Mouse (Mus musculus): ENCODE results near the gene 4930447C04Rik. TPM values are rescaled to one million over a fixed set of nuclear protein-coding genes. Genes with fewer than 3 reads are reported as not detected.

The 4930447C04Rik gene
- 11.9 and 23.3 TPM in 2 replicates for total RNA-seq (2017)

GRCm38 (mm10) chr12:72940071-72940821 lies at the start of gene 4930447C04Rik:
4930447C04Rik (minus strand) TSS chr12:72940774.
- ATAC-seq (replicated peaks in 1 of 2; ENCODE audit: insufficient read depth in 1 of 2, low FRiP score in 2 of 2, low TSS enrichment in 1 of 2, low read depth in 1 of 2, poor library complexity in 2 of 2, severe bottlenecking in 2 of 2): no peak

- no peak for ATAC-seq (replicated peaks in 1 of 2; ENCODE audit: insufficient read depth in 1 of 2, low FRiP score in 2 of 2, low TSS enrichment in 1 of 2, low read depth in 1 of 2, poor library complexity in 2 of 2, severe bottlenecking in 2 of 2)
These were observed 42.7 kb upstream of the 4930447C04Rik start for GRCm38 (mm10) chr12:72983071-72983857.

DNA sequence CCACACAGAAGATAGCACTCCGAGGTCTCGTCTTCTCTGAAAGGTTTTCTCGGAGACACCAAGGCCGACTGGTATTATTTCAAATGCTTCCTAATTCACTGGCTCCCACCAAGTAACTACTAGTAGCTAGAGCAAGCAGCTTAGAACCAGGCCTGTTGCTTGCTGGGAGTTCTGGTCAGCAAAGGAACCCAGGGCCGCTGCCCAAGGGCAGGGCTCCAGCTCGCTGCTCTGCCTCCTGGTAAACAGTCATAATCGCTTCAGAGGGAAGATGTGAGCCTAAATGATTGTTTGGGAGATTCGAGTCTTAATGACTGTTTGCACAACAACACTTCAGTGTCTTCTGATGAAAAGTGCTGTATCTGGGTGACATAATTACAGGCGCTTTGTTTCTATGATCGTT lies 42.0 kb upstream of the 4930447C04Rik start:
- no peak for ATAC-seq (replicated peaks in 1 of 2; ENCODE audit: insufficient read depth in 1 of 2, low FRiP score in 2 of 2, low TSS enrichment in 1 of 2, low read depth in 1 of 2, poor library complexity in 2 of 2, severe bottlenecking in 2 of 2)

DNA sequence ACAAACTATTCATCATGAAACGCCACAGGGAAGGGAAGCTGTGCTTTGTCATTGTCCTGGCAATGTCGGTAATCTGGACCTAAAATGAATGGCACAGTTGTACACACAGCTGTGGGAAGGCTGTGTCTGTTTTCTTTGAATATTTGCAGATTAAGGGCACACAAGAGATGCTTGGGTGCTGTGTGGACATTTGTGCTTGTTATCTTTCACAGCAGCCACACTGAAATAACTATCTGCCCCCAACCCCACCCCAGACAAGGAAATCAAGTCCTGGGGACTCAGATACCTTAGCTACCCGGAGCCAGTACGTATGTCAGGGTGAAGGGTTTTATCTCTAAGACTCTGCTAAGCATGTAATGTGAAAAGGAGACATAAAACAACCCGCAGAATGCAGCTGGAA lies 38.7 kb upstream of the 4930447C04Rik start:
- no peak for ATAC-seq (replicated peaks in 1 of 2; ENCODE audit: insufficient read depth in 1 of 2, low FRiP score in 2 of 2, low TSS enrichment in 1 of 2, low read depth in 1 of 2, poor library complexity in 2 of 2, severe bottlenecking in 2 of 2)

DNA sequence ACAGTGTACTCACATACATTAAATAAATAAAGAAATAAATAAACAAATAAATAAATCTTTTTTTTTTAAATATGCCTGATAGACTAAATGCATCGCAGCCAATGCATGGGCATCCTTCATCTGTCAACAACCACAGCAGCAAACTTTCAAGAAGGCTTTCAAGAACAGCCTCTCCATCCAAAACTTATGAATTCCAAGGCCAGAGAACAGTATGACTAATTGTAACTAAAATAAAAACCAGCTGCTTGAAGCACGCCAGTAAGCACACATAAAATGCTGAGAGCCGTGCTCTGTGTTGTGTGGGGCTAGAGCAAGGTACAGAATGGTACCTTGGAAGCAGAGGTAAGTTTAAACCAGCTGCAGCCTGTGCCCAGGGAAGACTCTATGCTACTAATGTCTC lies 37.3 kb upstream of the 4930447C04Rik start:
- ATAC-seq (replicated peaks in 1 of 2; ENCODE audit: insufficient read depth in 1 of 2, low FRiP score in 2 of 2, low TSS enrichment in 1 of 2, low read depth in 1 of 2, poor library complexity in 2 of 2, severe bottlenecking in 2 of 2): no peak

DNA sequence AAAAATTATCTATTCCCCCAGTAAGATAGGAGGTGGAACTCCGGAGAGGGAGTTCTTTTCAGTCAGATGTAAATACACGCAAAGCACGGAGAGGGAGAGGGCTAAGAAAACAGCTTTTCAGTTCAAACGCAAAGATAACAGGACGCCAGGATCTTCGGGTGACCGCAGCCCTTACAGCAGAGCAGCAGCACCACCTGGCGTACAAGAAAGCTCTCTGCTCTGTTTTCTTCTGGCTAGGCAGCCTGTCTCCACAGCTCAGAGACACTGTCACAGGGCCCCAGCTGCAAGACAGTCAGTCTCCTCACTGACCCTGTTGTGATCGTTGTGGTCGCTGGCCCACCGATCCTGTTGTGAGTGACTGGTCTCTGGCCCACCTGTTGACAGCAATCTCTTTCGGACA lies 36.1 kb upstream of the 4930447C04Rik start:
- ATAC-seq (replicated peaks in 1 of 2; ENCODE audit: insufficient read depth in 1 of 2, low FRiP score in 2 of 2, low TSS enrichment in 1 of 2, low read depth in 1 of 2, poor library complexity in 2 of 2, severe bottlenecking in 2 of 2): peak; percentile 86 to 91

- ATAC-seq (replicated peaks in 1 of 2; ENCODE audit: insufficient read depth in 1 of 2, low FRiP score in 2 of 2, low TSS enrichment in 1 of 2, low read depth in 1 of 2, poor library complexity in 2 of 2, severe bottlenecking in 2 of 2): no peak
These were observed 35.6 kb upstream of the 4930447C04Rik start for GRCm38 (mm10) chr12:72976172-72976571.

- peak; percentile 43 to 46; a peak in 2 of 4 replicates for ATAC-seq (replicated peaks in 1 of 2; ENCODE audit: insufficient read depth in 1 of 2, low FRiP score in 2 of 2, low TSS enrichment in 1 of 2, low read depth in 1 of 2, poor library complexity in 2 of 2, severe bottlenecking in 2 of 2)
These were observed 32.6 kb upstream of the 4930447C04Rik start for GRCm38 (mm10) chr12:72973161-72973560.

GRCm38 (mm10) chr12:72970620-72971019 lies 30.0 kb upstream of the 4930447C04Rik start:
- ATAC-seq (replicated peaks in 1 of 2; ENCODE audit: insufficient read depth in 1 of 2, low FRiP score in 2 of 2, low TSS enrichment in 1 of 2, low read depth in 1 of 2, poor library complexity in 2 of 2, severe bottlenecking in 2 of 2): no peak

GRCm38 (mm10) chr12:72967541-72967940 lies 27.0 kb upstream of the 4930447C04Rik start:
- no peak for ATAC-seq (replicated peaks in 1 of 2; ENCODE audit: insufficient read depth in 1 of 2, low FRiP score in 2 of 2, low TSS enrichment in 1 of 2, low read depth in 1 of 2, poor library complexity in 2 of 2, severe bottlenecking in 2 of 2)

DNA sequence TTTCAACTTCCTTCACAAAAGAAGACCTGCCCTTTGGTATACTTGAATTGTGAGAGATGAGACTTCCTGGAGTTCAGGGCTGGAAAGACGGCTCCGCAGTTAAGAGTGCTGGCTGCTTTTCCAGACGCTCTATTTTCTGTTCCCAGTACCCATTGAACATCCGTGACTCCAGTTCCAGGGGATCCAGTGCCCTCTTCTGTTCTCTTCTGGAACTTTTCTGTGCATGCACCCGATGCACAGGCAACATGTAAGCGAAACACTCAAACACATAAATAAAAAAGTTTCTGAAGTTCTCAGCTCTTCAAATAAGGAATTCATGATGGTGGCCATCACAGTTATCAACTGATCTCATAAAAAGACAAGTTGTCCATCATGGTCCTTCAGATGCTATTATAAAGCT lies 22.2 kb upstream of the 4930447C04Rik start:
- ATAC-seq (replicated peaks in 1 of 2; ENCODE audit: insufficient read depth in 1 of 2, low FRiP score in 2 of 2, low TSS enrichment in 1 of 2, low read depth in 1 of 2, poor library complexity in 2 of 2, severe bottlenecking in 2 of 2): no peak

GRCm38 (mm10) chr12:72958446-72958845 lies 17.9 kb upstream of the 4930447C04Rik start:
- no peak for ATAC-seq (replicated peaks in 1 of 2; ENCODE audit: insufficient read depth in 1 of 2, low FRiP score in 2 of 2, low TSS enrichment in 1 of 2, low read depth in 1 of 2, poor library complexity in 2 of 2, severe bottlenecking in 2 of 2)

- ATAC-seq (replicated peaks in 1 of 2; ENCODE audit: insufficient read depth in 1 of 2, low FRiP score in 2 of 2, low TSS enrichment in 1 of 2, low read depth in 1 of 2, poor library complexity in 2 of 2, severe bottlenecking in 2 of 2): no peak
These were observed 17.4 kb upstream of the 4930447C04Rik start for GRCm38 (mm10) chr12:72957829-72958424.

DNA sequence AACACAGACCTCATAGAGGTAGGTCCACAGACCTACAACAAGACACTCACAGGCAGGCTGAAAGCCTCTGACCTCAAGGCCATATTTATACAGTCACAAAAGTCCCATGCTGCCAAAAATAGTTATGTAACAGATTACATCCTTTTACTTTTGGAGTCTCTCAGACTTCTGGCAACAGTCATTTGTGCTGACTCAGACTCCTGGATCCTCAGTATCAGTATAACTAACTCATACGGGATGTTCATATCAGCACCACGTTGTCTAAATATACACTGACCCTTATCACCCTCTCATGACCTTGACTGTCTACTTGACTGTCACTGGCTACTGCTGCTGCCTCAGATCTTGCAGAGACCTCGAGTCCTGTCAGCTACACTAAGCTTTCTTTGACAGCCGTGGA lies 14.3 kb upstream of the 4930447C04Rik start:
- ATAC-seq (replicated peaks in 1 of 2; ENCODE audit: insufficient read depth in 1 of 2, low FRiP score in 2 of 2, low TSS enrichment in 1 of 2, low read depth in 1 of 2, poor library complexity in 2 of 2, severe bottlenecking in 2 of 2): no peak

DNA sequence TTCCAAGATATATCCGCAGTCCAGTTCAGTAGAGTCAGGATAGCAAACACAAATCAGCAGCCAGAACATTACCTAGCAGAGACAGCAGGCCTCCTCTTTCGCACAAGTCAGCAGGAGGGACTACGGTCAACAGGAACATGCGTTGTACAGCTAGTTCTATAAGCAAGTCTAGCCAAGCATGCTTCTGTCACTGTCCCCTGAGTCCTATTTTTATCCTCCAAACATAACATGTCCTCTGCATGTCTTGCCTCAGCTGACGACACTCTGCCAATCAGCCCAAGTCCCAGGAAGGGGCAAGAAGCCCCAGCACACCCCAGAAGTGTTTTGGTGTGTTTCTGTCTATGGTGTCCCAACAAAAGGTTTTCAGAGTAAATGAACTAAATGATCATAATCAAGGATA lies 13.3 kb upstream of the 4930447C04Rik start:
- ATAC-seq (replicated peaks in 1 of 2; ENCODE audit: insufficient read depth in 1 of 2, low FRiP score in 2 of 2, low TSS enrichment in 1 of 2, low read depth in 1 of 2, poor library complexity in 2 of 2, severe bottlenecking in 2 of 2): no peak

GRCm38 (mm10) chr12:72953089-72953488 lies 12.5 kb upstream of the 4930447C04Rik start:
- ATAC-seq (replicated peaks in 1 of 2; ENCODE audit: insufficient read depth in 1 of 2, low FRiP score in 2 of 2, low TSS enrichment in 1 of 2, low read depth in 1 of 2, poor library complexity in 2 of 2, severe bottlenecking in 2 of 2): no peak

DNA sequence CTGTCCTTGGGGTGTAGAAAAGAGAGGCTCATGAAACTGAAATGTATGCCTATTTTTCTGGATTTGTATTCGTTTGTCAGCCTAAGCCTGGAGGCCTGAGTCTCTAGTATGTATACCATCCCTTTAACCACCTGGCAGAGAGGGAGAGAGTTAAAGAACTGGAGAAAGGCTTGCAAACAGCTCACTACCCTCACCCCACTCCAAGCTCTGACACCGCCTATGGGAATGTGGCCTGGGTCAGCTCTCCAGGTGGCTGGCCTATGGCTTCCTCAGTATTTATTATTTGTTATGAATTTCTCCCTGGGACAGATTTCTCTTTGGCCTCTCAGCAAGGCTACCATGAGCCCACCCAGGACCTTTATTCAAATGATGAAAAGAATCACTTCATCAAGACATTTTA lies 6.8 kb upstream of the 4930447C04Rik start:
- no peak for ATAC-seq (replicated peaks in 1 of 2; ENCODE audit: insufficient read depth in 1 of 2, low FRiP score in 2 of 2, low TSS enrichment in 1 of 2, low read depth in 1 of 2, poor library complexity in 2 of 2, severe bottlenecking in 2 of 2)

DNA sequence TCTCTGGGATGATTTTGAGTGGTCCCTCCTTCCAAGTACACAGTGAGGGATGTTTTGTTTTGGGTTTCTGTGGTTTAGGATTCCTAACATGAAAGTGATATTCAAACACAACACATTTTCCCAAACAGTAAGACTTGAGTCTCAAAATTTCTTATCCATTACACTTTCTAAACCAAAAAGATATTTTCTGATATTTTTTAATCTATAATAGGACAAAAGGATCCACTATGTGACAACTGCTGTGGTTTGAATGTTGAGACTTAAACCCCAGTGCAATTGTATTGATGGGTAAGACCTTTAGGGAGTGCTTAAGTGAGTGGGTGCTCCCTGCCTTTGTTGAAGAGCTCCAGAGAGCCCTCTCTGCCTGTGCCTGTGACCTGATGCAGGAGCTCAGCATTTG lies 6.2 kb upstream of the 4930447C04Rik start:
- no peak for ATAC-seq (replicated peaks in 1 of 2; ENCODE audit: insufficient read depth in 1 of 2, low FRiP score in 2 of 2, low TSS enrichment in 1 of 2, low read depth in 1 of 2, poor library complexity in 2 of 2, severe bottlenecking in 2 of 2)

All from hematopoietic stem cell, adult 5-6 weeks (primary cell).